Mouse (Mus musculus) embryonic facial prominence, embryonic 10.5 days (tissue): Measurements from ENCODE around the gene Cacna1s. TPM values are rescaled to one million over a fixed set of nuclear protein-coding genes. Genes with fewer than 3 reads are reported as not detected.

Source experiments
- DNase-seq: peaks from one replicate; pipeline ENCODE4 v3.0.0-alpha.2; 2017; ENCODE audit warnings: low spot score
- H3K27ac ChIP-seq: fragments of 300-500 bp; sonication (generic); replicated peaks from 2 replicates; pipeline ENCODE4 v1.5.1; 2016; ENCODE audit warnings: mild to moderate bottlenecking
- H3K27me3 ChIP-seq: fragments of 300-500 bp; sonication (generic); replicated peaks from 2 replicates; pipeline ENCODE4 v1.6.1; 2016; ENCODE audit warnings: low read depth, mild to moderate bottlenecking; ENCODE audit not compliant: poor library complexity, severe bottlenecking
- H3K36me3 ChIP-seq: fragments of 300-500 bp; sonication (generic); replicated peaks from 2 replicates; pipeline ENCODE4 v1.6.1; 2016; ENCODE audit warnings: mild to moderate bottlenecking, moderate library complexity
- H3K4me1 ChIP-seq: fragments of 300-500 bp; sonication (generic); 2 replicates; pipeline ENCODE4 v1.6.1; 2016
- H3K4me3 ChIP-seq: fragments of 300-500 bp; sonication (generic); 2 replicates; pipeline ENCODE4 v1.5.1; 2016; ENCODE audit warnings: mild to moderate bottlenecking, moderate library complexity
- H3K9me3 ChIP-seq: fragments of 300-500 bp; sonication (generic); 2 replicates; pipeline ENCODE4 v1.6.1; 2016; ENCODE audit warnings: mild to moderate bottlenecking
- WGBS: fragments of 180-500 bp; shearing (Covaris S2); methylation state at CpG from one replicate; pipeline ENCODE4 v1.1.7; 2016; 5-methylcytosine and 5-hydroxymethylcytosine counted together
- polyA plus RNA-seq: library from polyadenylated mRNA; unstranded; fragments of >200 nt; fragmentation: Nextera tagmentation; extraction: Ambion mirVana; gene quantifications from 2 replicates; pipeline ENCODE4 v1.2.1, GENCODE M21; 2016

Gene Cacna1s
- polyA plus RNA-seq, 1 experiment from 2014 or later, result 0.06 TPM

DNA sequence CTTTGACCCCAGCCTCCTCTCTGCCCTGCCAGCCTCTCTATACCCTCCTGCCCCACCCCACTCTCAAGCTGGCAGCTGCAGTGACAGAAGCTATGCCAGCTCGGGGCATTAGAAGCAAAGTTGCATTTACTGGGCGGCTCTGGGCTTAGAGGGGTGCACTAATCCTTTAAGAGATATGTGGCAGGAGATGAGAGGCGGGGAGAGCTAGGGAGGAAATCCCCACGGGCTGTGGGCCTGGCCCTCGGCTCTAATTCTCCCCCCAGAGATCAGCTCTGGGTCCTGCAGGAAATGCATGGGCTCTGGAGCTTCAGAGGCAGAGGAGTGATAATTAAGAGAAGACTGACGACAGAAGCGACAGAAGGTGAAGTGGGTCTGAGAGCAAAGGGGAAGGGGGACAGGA is 19.6 kb upstream of the Cacna1s start:
- H3K36me3 ChIP-seq, result peaks cover 83% of the 10 kb centered on the region
- no peak for DNase-seq
- no peak overlapping the region; the same call in 1 of the 2 replicates for H3K27ac ChIP-seq
- H3K9me3 ChIP-seq, result no peaks in the 10 kb centered on the region
- no peaks in the 10 kb centered on the region for H3K27me3 ChIP-seq
- peaks cover 12% of the 10 kb centered on the region for H3K4me1 ChIP-seq
- H3K4me3 ChIP-seq, result no peak overlapping the region
- WGBS, result 73% methylated on average over 7 of the region's 7 CpGs

DNA sequence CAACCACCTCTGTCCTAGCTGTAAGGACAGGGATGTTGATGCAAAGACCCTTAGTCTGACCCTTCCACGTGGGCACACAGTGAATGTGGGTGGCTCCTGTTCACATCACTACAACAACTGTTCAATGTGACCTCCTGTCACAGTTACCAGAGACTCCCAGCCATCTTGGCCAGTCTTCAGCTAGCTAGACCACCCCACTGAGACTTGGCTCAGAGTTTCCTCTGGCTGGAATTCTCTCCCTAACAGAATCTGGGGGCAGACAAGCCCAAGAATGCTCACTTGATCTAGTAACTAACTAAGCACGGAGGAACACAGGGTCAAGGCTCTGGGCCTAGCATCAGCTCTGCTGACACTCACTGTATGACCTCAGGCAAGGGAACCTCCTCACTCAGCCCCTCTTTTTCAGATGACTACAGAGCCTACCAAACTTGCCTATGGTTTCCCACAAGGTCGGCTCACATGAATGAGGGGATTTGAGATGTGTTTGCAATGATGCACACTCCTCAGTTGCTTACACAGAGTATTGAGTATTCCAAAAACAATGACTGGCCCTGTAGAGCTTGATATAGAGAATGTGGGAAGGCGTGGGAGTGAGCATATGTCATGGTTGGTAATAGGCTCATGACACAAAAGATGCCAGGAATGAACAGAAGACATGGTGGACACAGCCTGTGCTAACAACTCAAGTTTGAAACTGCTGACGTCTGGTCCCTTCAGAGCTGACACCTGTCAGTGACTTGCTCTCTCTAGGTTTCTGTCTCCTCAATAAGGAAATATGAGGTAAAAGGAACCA is 13.6 kb upstream of the Cacna1s start:
- WGBS, result 76% methylated on average over 5 of the region's 5 CpGs

DNA sequence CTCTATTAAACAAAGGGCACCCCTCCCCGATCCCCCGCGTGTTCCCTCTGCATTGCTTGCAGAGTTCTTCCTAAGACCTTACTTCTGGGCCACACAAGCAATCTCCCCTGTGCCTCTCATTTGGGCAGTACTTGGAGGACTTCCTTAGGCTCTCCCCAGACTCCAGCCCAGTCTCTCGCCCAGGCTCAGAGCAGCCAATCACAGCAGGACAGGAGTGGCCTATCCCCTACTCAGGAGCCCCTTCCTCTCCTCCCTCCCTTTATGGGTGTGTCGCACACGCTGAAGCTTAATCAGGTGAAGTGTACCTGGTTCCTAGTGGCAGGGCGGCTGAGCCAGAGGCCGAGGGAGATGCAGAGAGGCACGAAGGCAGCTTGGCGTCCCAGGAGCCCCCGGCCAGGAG is 12.1 kb upstream of the Cacna1s start:
- Histone ChIP-seq H3K4me1 (peaks cover 16% of the 10 kb centered on the region), H3K27me3 (peaks cover 40% of the 10 kb centered on the region), H3K36me3 (peaks cover 8% of the 10 kb centered on the region), H3K27ac (peak overlapping the region; percentile 35), H3K4me3 (0 out of 2 replicates have a peak overlapping the region, but pooled peaks have one; percentile 21), H3K9me3 (no peaks in the 10 kb centered on the region)
- peak; percentile 46 for DNase-seq
- WGBS, result 14% methylated on average over 11 of the region's 11 CpGs

More for the DNA sequence above, 13.6 kb upstream of the Cacna1s start:
- Histone ChIP-seq H3K27me3 (peaks cover 35% of the 10 kb centered on the region), H3K9me3 (no peaks in the 10 kb centered on the region), H3K36me3 (peaks cover 23% of the 10 kb centered on the region), H3K27ac (no peak overlapping the region), H3K4me1 (peaks cover 16% of the 10 kb centered on the region), H3K4me3 (no peak overlapping the region)
- DNase-seq, result no peak

DNA sequence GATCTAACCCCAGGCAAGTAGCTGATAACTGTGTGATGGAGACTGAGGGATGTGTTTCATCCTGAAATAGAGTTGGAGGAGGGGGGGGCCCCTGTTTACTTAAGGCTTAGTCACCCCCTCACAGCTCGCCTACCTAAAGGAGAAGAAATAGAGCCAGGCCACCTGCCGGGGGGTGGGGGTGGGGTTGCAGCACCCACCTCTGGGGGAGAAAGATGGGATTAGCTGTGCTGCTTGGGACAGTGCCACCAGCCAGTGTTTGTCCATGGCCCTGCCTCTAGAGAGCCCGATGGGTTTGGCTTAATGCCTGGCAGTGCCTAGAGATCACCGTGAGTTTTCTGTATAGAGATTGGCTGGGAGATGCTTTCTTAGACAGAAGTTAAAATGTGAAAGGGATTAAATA is 11.7 kb upstream of the Cacna1s start:
- Histone ChIP-seq H3K4me1 (peaks cover 16% of the 10 kb centered on the region), H3K27me3 (peaks cover 40% of the 10 kb centered on the region), H3K9me3 (no peaks in the 10 kb centered on the region), H3K4me3 (no peak overlapping the region), H3K36me3 (peaks cover 4% of the 10 kb centered on the region; the same call in 1 of the 2 replicates), H3K27ac (no peak overlapping the region)
- 27% methylated on average over 4 of the region's 4 CpGs for WGBS
- DNase-seq, result no peak

DNA sequence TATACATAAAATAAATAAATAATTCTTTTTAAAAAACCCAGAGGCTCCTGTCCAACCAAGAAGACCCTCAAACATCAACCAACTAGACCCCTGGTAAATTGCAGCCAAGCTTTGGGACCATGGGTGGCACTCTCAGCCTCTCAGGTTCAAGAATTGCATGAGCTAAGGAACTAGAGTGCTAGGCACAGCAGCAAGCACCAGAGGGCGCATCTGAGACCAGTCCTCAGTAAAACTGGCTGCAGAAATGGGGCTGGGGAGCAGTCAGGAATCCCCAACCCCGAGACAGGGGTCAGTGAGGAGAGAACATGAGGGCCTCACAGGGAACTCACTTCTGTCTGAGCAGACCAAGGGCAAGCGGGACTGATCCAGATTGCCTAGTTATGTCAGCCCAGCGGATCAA is 6.8 kb upstream of the Cacna1s start:
- H3K27ac ChIP-seq, result no peak overlapping the region
- peaks cover 72% of the 10 kb centered on the region for H3K27me3 ChIP-seq
- DNase-seq, result peak; percentile 60
- H3K9me3 ChIP-seq, result no peaks in the 10 kb centered on the region
- no peaks in the 10 kb centered on the region for H3K36me3 ChIP-seq
- peaks cover 13% of the 10 kb centered on the region for H3K4me1 ChIP-seq
- WGBS, result 14% methylated on average over 4 of the region's 4 CpGs
- H3K4me3 ChIP-seq, result no peak overlapping the region

DNA sequence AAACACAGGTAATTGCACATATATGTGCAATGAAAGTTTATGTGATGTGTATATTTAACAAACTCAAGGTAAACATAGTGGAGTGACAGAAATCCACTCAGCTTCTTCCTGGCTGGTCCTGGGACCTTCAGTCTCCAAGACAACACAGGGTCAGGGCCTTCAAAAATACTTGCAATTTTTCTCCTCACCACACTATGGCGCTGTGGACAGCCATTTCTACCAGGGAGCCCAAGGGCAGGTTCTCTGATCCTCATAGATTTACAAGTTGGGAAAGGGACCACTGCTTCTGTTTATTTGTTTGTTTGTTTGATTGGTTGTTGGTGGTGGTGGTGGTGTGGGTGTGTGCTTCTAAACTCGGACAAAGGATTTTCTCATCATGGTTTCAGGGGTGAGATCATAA is 5.1 kb upstream of the Cacna1s start:
- WGBS, result 6% methylated on average over 2 of the region's 2 CpGs
- Histone ChIP-seq H3K9me3 (no peaks in the 10 kb centered on the region), H3K36me3 (no peaks in the 10 kb centered on the region), H3K27ac (no peak overlapping the region), H3K4me1 (peaks cover 18% of the 10 kb centered on the region), H3K27me3 (peaks cover 73% of the 10 kb centered on the region), H3K4me3 (no peak overlapping the region)
- peak; percentile 39 for DNase-seq

DNA sequence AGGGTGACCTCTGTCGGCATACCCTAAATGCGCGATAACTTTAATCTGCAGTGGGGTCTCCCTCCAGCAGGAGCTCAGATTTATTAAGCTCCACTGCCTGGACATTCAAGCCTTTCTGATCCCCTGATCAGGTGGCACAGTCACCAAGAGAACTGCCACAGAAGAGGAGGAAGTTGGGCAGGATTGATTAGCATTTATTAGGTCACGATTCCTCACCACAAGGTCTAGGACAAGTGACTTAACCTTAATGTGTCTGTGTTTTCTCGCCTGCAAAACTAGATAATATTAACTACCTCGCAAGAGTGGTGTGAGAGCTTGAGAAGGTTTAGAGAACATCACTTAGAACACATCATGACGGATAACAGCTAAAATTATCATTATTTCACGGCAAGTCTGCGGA is 4.7 kb upstream of the Cacna1s start:
- no peak for DNase-seq
- whole genome bisulfite sequencing, result 72% methylated on average over 9 of the region's 9 CpGs
- Histone ChIP-seq H3K9me3 (no peaks in the 10 kb centered on the region), H3K4me1 (peaks cover 21% of the 10 kb centered on the region), H3K27ac (no peak overlapping the region), H3K36me3 (no peaks in the 10 kb centered on the region), H3K4me3 (no peak overlapping the region), H3K27me3 (peaks cover 73% of the 10 kb centered on the region)

DNA sequence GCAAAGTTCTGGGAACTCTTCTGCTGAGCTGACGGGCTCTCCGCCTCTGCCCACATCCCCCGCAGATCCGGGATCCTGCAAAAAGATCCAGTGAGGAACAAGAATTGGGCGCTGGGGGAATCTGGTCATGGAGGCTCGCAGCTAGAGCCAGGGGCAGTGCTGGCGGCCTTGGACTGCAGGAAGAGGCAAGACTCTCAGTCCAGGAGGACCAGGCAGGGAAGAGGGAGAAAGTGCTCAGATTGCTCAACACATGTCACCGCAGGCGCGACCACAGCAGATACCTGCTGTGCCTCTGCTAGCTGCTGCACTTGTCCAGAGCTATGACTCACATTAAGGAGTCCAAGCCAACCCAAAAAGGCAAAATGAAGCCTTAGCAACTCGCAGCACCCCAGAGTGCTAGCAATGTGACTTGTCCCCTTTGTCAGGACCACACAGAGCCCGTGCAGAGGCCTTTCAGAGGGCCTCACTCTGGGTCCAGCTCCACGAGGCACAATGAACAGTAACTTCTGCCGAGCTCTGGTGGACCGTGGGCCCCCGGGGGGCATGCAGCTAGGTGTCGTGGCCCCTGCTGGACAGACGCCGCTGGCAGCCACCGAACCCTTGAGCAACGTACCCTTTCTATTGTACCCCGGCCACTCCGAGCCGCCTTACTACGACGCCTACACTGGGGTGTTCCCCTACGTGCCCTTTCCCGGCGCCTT is 2.1 kb upstream of the Cacna1s start, which contains the start of gene Ascl5:
TSS of gene Ascl5 (plus strand) at position 493 of the 701 bp plus-strand sequence.
- peak; percentile 20 for DNase-seq
- H3K4me1 ChIP-seq, result peaks cover 21% of the 10 kb centered on the region
- peak within 1 kb of the TSS; percentile 50 for H3K4me3 ChIP-seq
- no peak within 1 kb of the TSS for H3K27ac ChIP-seq
- peaks cover 81% of the 10 kb centered on the region for H3K27me3 ChIP-seq
- no peaks in the 10 kb centered on the region for H3K36me3 ChIP-seq
- no peaks in the 10 kb centered on the region for H3K9me3 ChIP-seq
- WGBS, result 19% methylated on average over 29 of the region's 29 CpGs

DNA sequence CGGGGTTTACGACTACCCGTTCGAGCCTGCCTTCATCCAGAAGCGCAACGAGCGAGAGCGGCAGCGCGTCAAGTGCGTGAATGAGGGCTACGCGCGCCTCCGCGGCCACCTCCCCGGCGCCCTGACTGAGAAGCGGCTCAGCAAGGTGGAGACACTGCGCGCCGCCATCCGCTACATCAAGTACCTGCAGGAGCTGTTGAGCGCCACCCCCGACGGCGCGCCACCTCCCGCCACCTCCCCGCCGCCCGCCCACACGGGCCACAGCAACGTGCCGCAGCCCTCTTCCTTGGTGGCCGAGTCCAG is 1.6 kb upstream of the Cacna1s start:
- peak; percentile 47 for DNase-seq
- peaks cover 21% of the 10 kb centered on the region for H3K4me1 ChIP-seq
- H3K27me3 ChIP-seq, result peaks cover 84% of the 10 kb centered on the region
- H3K27ac ChIP-seq, result no peak overlapping the region
- WGBS, result 1% methylated on average over 36 of the region's 36 CpGs
- H3K36me3 ChIP-seq, result no peaks in the 10 kb centered on the region
- peak overlapping the region; percentile 50 for H3K4me3 ChIP-seq
- H3K9me3 ChIP-seq, result no peaks in the 10 kb centered on the region

DNA sequence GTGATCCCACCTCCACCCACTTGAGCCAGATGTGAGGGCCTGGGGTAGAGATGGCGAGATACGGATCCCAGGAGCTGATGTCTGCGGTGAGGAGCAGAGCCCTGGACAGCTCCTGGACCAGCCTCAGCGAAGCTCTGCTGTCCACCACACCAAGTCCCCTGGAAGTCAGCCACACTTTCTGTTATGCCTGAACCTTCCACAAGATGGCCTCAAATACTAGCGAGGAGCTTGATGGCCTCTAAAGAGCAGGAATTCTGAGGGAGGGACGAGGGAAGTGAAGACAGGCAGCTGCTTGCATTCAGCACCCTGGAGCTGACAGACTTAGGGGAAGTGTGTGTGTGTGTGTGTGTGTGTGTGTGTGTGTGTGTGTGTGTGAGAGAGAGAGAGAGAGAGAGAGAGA is 1.1 kb upstream of the Cacna1s start:
- Histone ChIP-seq H3K36me3 (no peaks in the 10 kb centered on the region), H3K27me3 (peaks cover 88% of the 10 kb centered on the region), H3K4me3 (peak overlapping the region; percentile 50), H3K9me3 (no peaks in the 10 kb centered on the region), H3K27ac (no peak overlapping the region), H3K4me1 (peaks cover 21% of the 10 kb centered on the region)
- peak; percentile 78 for DNase-seq
- 0% methylated on average over 6 of the region's 6 CpGs for WGBS

DNA sequence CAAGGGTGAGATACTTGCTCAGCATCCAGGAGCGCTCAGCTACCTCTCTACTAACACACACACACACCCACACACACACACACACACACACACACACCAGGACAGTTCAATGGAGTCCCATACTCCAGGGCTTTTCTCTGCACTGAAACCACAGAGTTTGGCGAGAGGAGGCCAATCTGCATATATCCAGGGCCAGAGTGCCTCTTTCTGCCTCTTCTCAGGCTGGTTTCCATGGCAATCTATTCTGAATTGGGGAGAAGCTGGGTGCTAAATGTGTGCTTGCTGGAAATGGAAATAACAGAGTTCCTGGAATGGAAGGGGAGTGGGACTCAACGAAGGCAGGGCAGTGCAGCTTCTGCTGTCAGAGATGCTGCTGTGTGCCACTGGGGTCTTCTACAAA is 3.2 kb downstream of the Cacna1s start:
- H3K4me3 ChIP-seq, result no peak overlapping the region
- DNase-seq, result no peak
- peaks cover 22% of the 10 kb centered on the region for H3K4me1 ChIP-seq
- no peak overlapping the region for H3K27ac ChIP-seq
- H3K27me3 ChIP-seq, result peaks cover 50% of the 10 kb centered on the region
- WGBS, result 74% methylated on average over 3 of the region's 3 CpGs
- H3K36me3 ChIP-seq, result no peaks in the 10 kb centered on the region
- no peaks in the 10 kb centered on the region for H3K9me3 ChIP-seq

DNA sequence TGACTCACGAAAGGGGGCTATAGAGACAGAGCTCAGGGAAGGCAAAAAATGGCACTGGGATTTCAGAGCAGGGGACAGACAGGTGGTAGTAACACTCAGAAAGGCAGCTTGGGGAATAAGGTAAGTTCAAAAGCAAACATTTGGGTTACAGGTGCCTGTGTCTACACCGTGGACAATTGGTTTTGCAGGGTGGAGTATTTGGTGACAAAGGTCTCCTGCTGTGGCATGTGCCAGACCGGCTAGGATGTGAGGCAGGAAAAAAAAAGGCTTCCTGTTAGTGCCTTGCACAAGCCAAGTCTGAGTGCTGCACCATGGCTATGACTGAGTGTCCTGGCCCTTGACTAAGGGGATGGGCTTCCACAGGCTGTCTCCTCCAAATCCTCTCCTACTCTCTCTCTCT is 6.0 kb downstream of the Cacna1s start:
- peaks cover 22% of the 10 kb centered on the region for H3K27me3 ChIP-seq
- no peak for DNase-seq
- H3K4me1 ChIP-seq, result peaks cover 16% of the 10 kb centered on the region
- H3K4me3 ChIP-seq, result no peak overlapping the region
- 54% methylated on average over 3 of the region's 3 CpGs for WGBS
- no peak overlapping the region for H3K27ac ChIP-seq
- no peaks in the 10 kb centered on the region for H3K9me3 ChIP-seq
- no peaks in the 10 kb centered on the region for H3K36me3 ChIP-seq
